Mouse (Mus musculus): ENCODE results near the gene Get4. TPM values are rescaled to one million over a fixed set of nuclear protein-coding genes. Genes with fewer than 3 reads are reported as not detected.

The Get4 gene
- polyA plus RNA-seq, 1 experiment from 2014 or later: 122 TPM

DNA sequence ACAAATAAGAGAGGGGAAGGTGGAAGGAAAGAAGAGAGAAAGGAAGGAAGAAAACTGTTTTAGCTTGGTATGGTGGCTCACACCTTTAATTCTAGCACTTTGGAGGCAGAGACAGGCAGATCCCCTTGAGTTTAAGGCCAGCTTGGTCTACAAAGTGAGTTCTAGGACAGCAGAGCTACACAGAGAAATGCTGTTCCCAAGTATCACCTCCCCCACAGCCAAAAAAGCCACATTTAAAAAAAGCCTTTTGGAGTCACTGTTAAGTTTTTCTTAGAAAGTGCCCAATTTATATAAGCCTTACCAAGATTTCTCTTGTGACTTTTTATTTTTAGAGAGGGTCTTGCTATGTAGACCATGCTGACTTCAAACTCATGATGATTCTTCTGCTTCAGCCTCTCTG, 37.8 kb upstream of the Get4 start:
- H3K27me3 ChIP-seq (ENCODE audit: control insufficient read depth, insufficient read depth, low read depth, low read length): no peaks in the 10 kb centered on the region
- H3K36me3 ChIP-seq (ENCODE audit: control insufficient read depth, insufficient read depth, low read length): peaks cover 11% of the 10 kb centered on the region
- H3K27ac ChIP-seq (ENCODE audit: low read length): no peak overlapping the region
- no peak for ATAC-seq
- H3K4me2 ChIP-seq (ENCODE audit: low read length): no peak overlapping the region
- no peak overlapping the region for H3K9ac ChIP-seq (ENCODE audit: low read depth, low read length)
- no peak overlapping the region for H3K4me3 ChIP-seq (ENCODE audit: low read depth, low read length)
- no peaks in the 10 kb centered on the region for H3K9me3 ChIP-seq (replicated peaks; ENCODE audit: control insufficient read depth, low read length, poor library complexity, severe bottlenecking)
- H3K4me1 ChIP-seq (ENCODE audit: control insufficient read depth, insufficient read depth, low read length): no peaks in the 10 kb centered on the region

DNA sequence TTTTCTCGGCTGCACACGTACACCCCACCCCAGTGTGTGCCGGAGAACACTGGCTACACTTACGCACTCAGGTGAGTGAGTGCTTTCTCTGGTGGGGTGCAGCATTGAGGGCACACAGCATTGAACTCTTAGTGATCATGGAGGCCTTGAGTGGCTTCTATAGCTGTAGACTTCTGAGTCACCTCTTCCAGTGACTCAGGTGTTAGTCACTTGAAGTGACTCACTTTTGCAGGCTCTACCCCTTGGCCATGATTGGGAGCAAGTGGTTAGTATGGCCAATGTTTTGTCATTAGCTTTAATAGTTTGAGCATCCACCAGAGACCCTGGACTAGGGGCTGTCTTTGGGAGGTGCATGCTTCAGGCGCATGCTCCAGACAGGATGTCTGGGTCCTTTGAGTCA, 36.9 kb upstream of the Get4 start:
- H3K4me3 ChIP-seq (ENCODE audit: low read depth, low read length): no peak overlapping the region
- H3K9me3 ChIP-seq (replicated peaks; ENCODE audit: control insufficient read depth, low read length, poor library complexity, severe bottlenecking): no peaks in the 10 kb centered on the region
- no peak overlapping the region for H3K4me2 ChIP-seq (ENCODE audit: low read length)
- 97% methylated on average over 5 of the region's 5 CpGs for WGBS
- no peaks in the 10 kb centered on the region for H3K4me1 ChIP-seq (ENCODE audit: control insufficient read depth, insufficient read depth, low read length)
- H3K9ac ChIP-seq (ENCODE audit: low read depth, low read length): no peak overlapping the region
- H3K27ac ChIP-seq (ENCODE audit: low read length): no peak overlapping the region
- no peak for ATAC-seq
- no peaks in the 10 kb centered on the region for H3K27me3 ChIP-seq (ENCODE audit: control insufficient read depth, insufficient read depth, low read depth, low read length)
- peaks cover 11% of the 10 kb centered on the region for H3K36me3 ChIP-seq (ENCODE audit: control insufficient read depth, insufficient read depth, low read length)

DNA sequence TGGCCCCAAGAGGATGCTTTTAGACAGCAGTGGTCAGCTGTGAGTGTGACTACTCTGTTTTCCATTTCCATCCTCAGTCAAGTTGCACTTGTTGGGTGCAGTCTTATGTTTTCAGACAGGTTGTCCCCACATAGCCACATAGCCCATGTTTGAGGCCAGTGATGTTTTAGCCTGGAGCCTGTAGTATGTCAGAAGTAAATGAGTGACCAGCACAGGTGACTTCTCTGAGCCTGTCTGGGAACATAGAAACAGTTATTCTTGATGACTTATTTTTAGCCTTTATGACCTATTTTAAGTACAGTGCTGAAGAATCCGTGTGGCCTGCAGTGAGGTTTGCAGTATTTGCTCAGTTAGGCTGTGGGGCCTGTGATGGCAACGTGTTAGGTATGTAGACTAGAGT, 36.0 kb upstream of the Get4 start:
- 92% methylated on average over 2 of the region's 2 CpGs for WGBS
- Histone ChIP-seq H3K27ac (ENCODE audit: low read length) (no peak overlapping the region), H3K4me1 (ENCODE audit: control insufficient read depth, insufficient read depth, low read length) (no peaks in the 10 kb centered on the region), H3K9ac (ENCODE audit: low read depth, low read length) (no peak overlapping the region), H3K27me3 (ENCODE audit: control insufficient read depth, insufficient read depth, low read depth, low read length) (no peaks in the 10 kb centered on the region), H3K4me2 (ENCODE audit: low read length) (no peak overlapping the region), H3K4me3 (ENCODE audit: low read depth, low read length) (no peak overlapping the region), H3K36me3 (ENCODE audit: control insufficient read depth, insufficient read depth, low read length) (peaks cover 10% of the 10 kb centered on the region), H3K9me3 (replicated peaks; ENCODE audit: control insufficient read depth, low read length, poor library complexity, severe bottlenecking) (no peaks in the 10 kb centered on the region)
- no peak for ATAC-seq

DNA sequence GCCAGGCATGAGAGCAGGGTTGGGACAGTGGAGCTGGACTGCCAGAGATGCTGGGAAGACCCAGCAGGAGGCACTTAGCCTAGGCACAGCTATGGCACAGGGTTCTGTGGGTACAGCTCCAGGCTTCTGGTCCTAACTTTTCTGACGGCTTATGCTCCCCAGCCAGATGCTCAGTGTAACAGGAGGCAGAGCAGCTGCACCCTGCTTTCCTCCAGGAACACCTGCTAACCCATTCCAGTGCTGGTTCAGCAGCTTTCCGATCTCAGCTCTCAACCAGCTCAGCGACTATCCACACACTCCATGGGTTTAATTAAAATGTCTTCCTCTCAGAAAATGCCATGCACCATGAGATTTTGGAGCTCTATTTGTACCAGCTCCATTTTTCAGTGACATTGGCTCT, 35.4 kb upstream of the Get4 start:
- no peak overlapping the region for H3K27ac ChIP-seq (ENCODE audit: low read length)
- no peak for ATAC-seq
- 76% methylated on average over 3 of the region's 3 CpGs for WGBS
- no peak overlapping the region for H3K4me3 ChIP-seq (ENCODE audit: low read depth, low read length)
- H3K4me1 ChIP-seq (ENCODE audit: control insufficient read depth, insufficient read depth, low read length): no peaks in the 10 kb centered on the region
- no peak overlapping the region for H3K4me2 ChIP-seq (ENCODE audit: low read length)
- H3K36me3 ChIP-seq (ENCODE audit: control insufficient read depth, insufficient read depth, low read length): peaks cover 15% of the 10 kb centered on the region
- H3K9me3 ChIP-seq (replicated peaks; ENCODE audit: control insufficient read depth, low read length, poor library complexity, severe bottlenecking): no peaks in the 10 kb centered on the region
- H3K27me3 ChIP-seq (ENCODE audit: control insufficient read depth, insufficient read depth, low read depth, low read length): no peaks in the 10 kb centered on the region
- no peak overlapping the region for H3K9ac ChIP-seq (ENCODE audit: low read depth, low read length)

DNA sequence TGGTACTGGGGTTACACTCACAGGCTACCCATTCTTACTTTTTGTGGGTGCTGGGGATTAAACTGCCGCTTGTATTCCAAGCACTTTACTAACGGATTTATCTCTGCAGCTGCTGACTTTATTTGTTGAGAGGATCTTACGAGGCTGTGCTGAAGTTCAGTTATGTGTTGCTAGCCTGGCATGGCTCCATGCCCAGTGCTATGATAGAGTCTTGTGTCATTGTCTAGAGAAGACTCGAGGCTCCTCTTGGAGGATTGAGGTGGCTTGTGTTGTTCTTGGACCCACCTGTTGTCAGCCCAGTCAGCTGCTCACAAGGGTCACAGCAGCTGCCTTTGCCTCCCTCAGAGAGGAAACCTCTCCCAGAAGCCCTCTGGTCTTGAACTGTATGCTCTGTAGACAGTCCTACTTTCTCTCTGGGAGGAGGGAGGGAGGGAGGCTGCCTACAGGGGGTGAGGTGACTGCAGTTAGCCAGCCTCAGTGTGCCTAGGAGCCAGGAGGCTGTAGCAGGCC, 32.1 kb upstream of the Get4 start:
- Histone ChIP-seq H3K4me1 (ENCODE audit: control insufficient read depth, insufficient read depth, low read length) (no peaks in the 10 kb centered on the region), H3K4me3 (ENCODE audit: low read depth, low read length) (no peak overlapping the region), H3K9ac (ENCODE audit: low read depth, low read length) (no peak overlapping the region), H3K27ac (ENCODE audit: low read length) (no peak overlapping the region), H3K4me2 (ENCODE audit: low read length) (no peak overlapping the region), H3K36me3 (ENCODE audit: control insufficient read depth, insufficient read depth, low read length) (peaks cover 27% of the 10 kb centered on the region), H3K9me3 (replicated peaks; ENCODE audit: control insufficient read depth, low read length, poor library complexity, severe bottlenecking) (no peaks in the 10 kb centered on the region), H3K27me3 (ENCODE audit: control insufficient read depth, insufficient read depth, low read depth, low read length) (no peaks in the 10 kb centered on the region)
- 85% methylated on average over 4 of the region's 4 CpGs for WGBS
- ATAC-seq: no peak

DNA sequence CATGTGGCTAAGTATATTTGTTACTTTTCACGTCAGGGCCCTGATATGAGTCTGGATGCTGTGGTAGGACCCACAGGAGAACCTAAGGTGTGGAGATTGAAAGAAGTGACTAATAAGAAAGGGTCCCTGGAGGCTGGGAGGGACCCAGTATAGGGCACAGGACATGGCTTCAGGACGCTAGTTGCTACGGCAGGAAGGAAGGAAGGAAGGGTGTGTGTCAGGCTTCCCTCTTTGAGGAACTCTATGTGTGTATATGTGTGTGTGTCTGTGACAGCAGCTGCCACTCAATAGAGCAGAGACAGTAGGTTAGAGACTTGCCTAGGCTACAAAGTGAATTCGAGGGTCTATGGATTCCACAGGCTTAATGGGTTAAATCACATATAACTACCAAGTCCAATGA, 31.5 kb upstream of the Get4 start:
- ATAC-seq: no peak
- Histone ChIP-seq H3K4me3 (ENCODE audit: low read depth, low read length) (no peak overlapping the region), H3K36me3 (ENCODE audit: control insufficient read depth, insufficient read depth, low read length) (peaks cover 25% of the 10 kb centered on the region), H3K27ac (ENCODE audit: low read length) (no peak overlapping the region), H3K9ac (ENCODE audit: low read depth, low read length) (no peak overlapping the region), H3K4me1 (ENCODE audit: control insufficient read depth, insufficient read depth, low read length) (no peaks in the 10 kb centered on the region), H3K27me3 (ENCODE audit: control insufficient read depth, insufficient read depth, low read depth, low read length) (no peaks in the 10 kb centered on the region), H3K4me2 (ENCODE audit: low read length) (no peak overlapping the region), H3K9me3 (replicated peaks; ENCODE audit: control insufficient read depth, low read length, poor library complexity, severe bottlenecking) (no peaks in the 10 kb centered on the region)
- 84% methylated on average over 4 of the region's 4 CpGs for WGBS

DNA sequence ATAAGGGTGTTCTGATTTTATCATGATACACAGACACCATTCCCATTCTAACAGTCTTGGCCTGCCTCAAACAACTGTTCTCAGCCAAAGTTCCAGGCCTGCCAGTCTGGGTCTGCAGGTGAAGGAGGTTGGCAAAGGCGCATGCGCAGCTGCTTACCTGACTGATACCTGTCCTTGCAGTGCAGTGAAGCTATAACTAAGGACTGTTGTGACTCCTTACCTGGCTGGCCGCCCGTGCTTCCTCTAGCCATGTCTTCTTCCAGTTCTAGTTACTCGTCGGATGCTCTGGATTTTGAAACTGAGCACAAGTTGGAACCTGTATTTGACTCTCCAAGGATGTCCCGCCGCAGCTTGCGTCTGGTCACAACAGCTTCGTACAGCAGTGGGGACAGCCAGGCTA, 28.8 kb upstream of the Get4 start:
- Histone ChIP-seq H3K27me3 (ENCODE audit: control insufficient read depth, insufficient read depth, low read depth, low read length) (no peaks in the 10 kb centered on the region), H3K4me1 (ENCODE audit: control insufficient read depth, insufficient read depth, low read length) (no peaks in the 10 kb centered on the region), H3K4me3 (ENCODE audit: low read depth, low read length) (no peak overlapping the region), H3K4me2 (ENCODE audit: low read length) (no peak overlapping the region), H3K9me3 (replicated peaks; ENCODE audit: control insufficient read depth, low read length, poor library complexity, severe bottlenecking) (no peaks in the 10 kb centered on the region), H3K36me3 (ENCODE audit: control insufficient read depth, insufficient read depth, low read length) (peaks cover 35% of the 10 kb centered on the region), H3K9ac (ENCODE audit: low read depth, low read length) (no peak overlapping the region), H3K27ac (ENCODE audit: low read length) (no peak overlapping the region)
- ATAC-seq: no peak
- 95% methylated on average over 10 of the region's 10 CpGs for WGBS

DNA sequence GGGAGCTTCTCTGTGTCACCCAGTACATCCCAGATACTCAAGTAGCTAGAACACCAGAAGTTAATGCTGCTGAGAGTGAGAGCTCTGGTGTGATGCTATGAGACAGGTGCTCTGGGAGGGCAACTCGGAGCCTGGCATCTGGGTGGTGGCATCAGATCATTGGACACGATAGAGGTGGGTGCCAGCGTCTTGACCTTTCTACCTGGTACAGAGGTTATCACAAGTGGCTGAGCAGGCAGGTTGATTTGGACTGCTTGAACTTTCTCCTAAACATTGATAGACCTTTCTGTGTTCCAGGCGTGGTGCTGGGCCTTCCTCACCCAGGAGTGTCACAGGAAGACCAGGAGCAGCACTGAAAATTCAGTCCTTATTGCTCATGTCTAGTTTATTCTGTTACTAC, 24.9 kb upstream of the Get4 start:
- Histone ChIP-seq H3K36me3 (ENCODE audit: control insufficient read depth, insufficient read depth, low read length) (peaks cover 48% of the 10 kb centered on the region), H3K27ac (ENCODE audit: low read length) (no peak overlapping the region), H3K4me3 (ENCODE audit: low read depth, low read length) (no peak overlapping the region), H3K27me3 (ENCODE audit: control insufficient read depth, insufficient read depth, low read depth, low read length) (no peaks in the 10 kb centered on the region), H3K4me1 (ENCODE audit: control insufficient read depth, insufficient read depth, low read length) (no peaks in the 10 kb centered on the region), H3K9me3 (replicated peaks; ENCODE audit: control insufficient read depth, low read length, poor library complexity, severe bottlenecking) (no peaks in the 10 kb centered on the region), H3K9ac (ENCODE audit: low read depth, low read length) (no peak overlapping the region), H3K4me2 (ENCODE audit: low read length) (no peak overlapping the region)
- WGBS: 97% methylated on average over 4 of the region's 4 CpGs
- no peak for ATAC-seq

DNA sequence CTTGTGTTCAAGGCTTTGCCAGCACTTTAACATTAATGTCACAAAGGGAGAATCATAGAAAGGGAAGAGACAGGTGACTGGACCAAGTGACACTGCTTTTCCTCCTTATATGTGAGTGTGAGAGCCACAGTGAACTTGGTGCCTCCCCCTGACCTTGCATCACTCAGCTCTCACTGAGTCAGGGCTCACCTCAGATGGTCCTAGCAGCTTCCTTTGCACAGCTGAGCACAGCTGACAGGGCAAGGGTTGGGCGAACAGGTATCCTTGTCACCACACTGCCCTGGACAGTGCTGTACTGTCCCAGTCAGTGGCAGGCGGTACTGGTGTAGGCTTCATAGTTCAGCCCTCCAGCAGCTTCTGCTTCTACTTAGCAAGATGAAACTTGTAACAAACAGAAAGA, 24.5 kb upstream of the Get4 start:
- no peaks in the 10 kb centered on the region for H3K4me1 ChIP-seq (ENCODE audit: control insufficient read depth, insufficient read depth, low read length)
- H3K27ac ChIP-seq (ENCODE audit: low read length): no peak overlapping the region
- no peaks in the 10 kb centered on the region for H3K9me3 ChIP-seq (replicated peaks; ENCODE audit: control insufficient read depth, low read length, poor library complexity, severe bottlenecking)
- H3K36me3 ChIP-seq (ENCODE audit: control insufficient read depth, insufficient read depth, low read length): peaks cover 48% of the 10 kb centered on the region
- H3K4me3 ChIP-seq (ENCODE audit: low read depth, low read length): no peak overlapping the region
- no peak for ATAC-seq
- no peaks in the 10 kb centered on the region for H3K27me3 ChIP-seq (ENCODE audit: control insufficient read depth, insufficient read depth, low read depth, low read length)
- H3K4me2 ChIP-seq (ENCODE audit: low read length): no peak overlapping the region
- WGBS: 100% methylated on average over 2 of the region's 2 CpGs
- no peak overlapping the region for H3K9ac ChIP-seq (ENCODE audit: low read depth, low read length)

DNA sequence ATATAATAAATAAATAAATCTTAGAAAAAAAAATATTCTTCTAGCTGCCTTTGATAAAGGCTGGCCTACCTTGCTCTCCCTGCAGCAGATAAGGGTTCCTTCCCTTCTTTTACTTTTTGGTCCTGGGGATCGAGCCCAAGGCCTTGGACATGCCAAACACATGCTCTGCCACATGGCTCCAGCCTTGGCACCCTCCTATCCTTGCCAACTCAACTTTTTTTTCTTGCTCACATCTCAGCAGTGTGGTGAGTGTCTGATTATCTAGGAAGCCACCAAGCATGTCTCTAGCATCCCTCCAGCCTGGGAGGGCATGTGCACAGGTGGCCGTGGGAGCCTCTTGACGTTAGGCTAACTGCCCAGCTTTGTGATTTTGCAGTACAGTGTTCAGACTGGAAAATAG, 23.8 kb upstream of the Get4 start:
- H3K4me2 ChIP-seq (ENCODE audit: low read length): no peak overlapping the region
- 98% methylated on average over 3 of the region's 3 CpGs for WGBS
- H3K36me3 ChIP-seq (ENCODE audit: control insufficient read depth, insufficient read depth, low read length): peaks cover 48% of the 10 kb centered on the region
- H3K27ac ChIP-seq (ENCODE audit: low read length): no peak overlapping the region
- ATAC-seq: no peak
- no peak overlapping the region for H3K4me3 ChIP-seq (ENCODE audit: low read depth, low read length)
- no peaks in the 10 kb centered on the region for H3K27me3 ChIP-seq (ENCODE audit: control insufficient read depth, insufficient read depth, low read depth, low read length)
- no peaks in the 10 kb centered on the region for H3K9me3 ChIP-seq (replicated peaks; ENCODE audit: control insufficient read depth, low read length, poor library complexity, severe bottlenecking)
- no peaks in the 10 kb centered on the region for H3K4me1 ChIP-seq (ENCODE audit: control insufficient read depth, insufficient read depth, low read length)
- H3K9ac ChIP-seq (ENCODE audit: low read depth, low read length): no peak overlapping the region

All from midbrain, embryonic 16.5 days (tissue).